Mouse (Mus musculus) bone marrow macrophage, adult 2 months (primary cell): ENCODE results near the gene Zbtb11.

Source experiments
- CTCF ChIP-seq: IDR thresholded peaks from 2 replicates; pipeline ENCODE4 v1.5.1; 2012; ENCODE audit warnings: low read depth, mild to moderate bottlenecking, low read length, moderate library complexity
- POLR2A ChIP-seq: IDR thresholded peaks from 2 replicates; pipeline ENCODE4 v1.6.1; 2012; ENCODE audit warnings: mild to moderate bottlenecking, low read depth, low read length, borderline replicate concordance

DNA sequence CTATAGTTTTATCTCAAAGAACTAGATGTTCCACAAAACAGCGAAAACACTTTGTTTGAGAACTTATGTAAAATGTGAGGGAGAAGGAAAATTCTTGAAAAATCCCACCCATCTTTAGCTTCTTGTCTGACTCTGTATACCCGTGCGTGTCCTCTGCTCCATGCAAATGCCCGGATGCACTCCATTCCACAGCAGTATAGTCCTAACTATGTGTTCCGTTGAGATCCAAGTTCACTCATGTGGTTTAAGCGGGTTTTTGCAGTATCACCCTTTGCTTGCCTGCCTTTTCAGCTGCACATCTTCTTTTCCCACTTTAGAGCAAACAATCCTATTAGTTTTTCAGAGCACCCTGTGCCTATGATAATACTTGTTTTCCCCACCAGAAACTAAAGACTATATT is 62.8 kb downstream of the Zbtb11 start:
- TF ChIP-seq CTCF (no peak), POLR2A (no peak)
